Comparison of ENCODE assay signal across 16 mouse cellular contexts in genomic region chr5:141617660-141618059, GRCm38 (mm10).
"Had no signal": no experiment of that assay in that cellular context is flagged by ENCODE, and none has a peak within 500 bp of the region (broad histone marks: within the 10 kb centered on the region; RNA-seq: fewer than 3 reads in every experiment).

No protein-coding gene starts in this region.

- H3K4me2 ChIP-seq: limb, embryonic 12.5 days; liver, embryonic 13.5 days; lung, embryonic 15.5 days; midbrain, embryonic 11.5 days; neural tube, embryonic 13.5 days had no signal

- H3K4me1 ChIP-seq: liver, embryonic 13.5 days; lung, embryonic 15.5 days; megakaryocyte, embryonic 14.5 days had no signal

- H3K4me3 ChIP-seq: limb, embryonic 12.5 days; liver, embryonic 13.5 days; lung, embryonic 15.5 days; megakaryocyte, embryonic 14.5 days; neural tube, embryonic 13.5 days had no signal

- H3K36me3 ChIP-seq: limb, embryonic 12.5 days; liver, embryonic 13.5 days; lung, embryonic 15.5 days; neural tube, embryonic 13.5 days had no signal

- H3K27me3 ChIP-seq: liver, embryonic 13.5 days; lung, embryonic 15.5 days; megakaryocyte, embryonic 14.5 days; neural tube, embryonic 13.5 days had no signal

- H3K9me3 ChIP-seq: limb, embryonic 12.5 days; liver, embryonic 13.5 days; lung, embryonic 15.5 days; neural tube, embryonic 13.5 days had no signal

- DNase-seq: kidney, adult 8-10 months; kidney, postnatal 25 days; layer of hippocampus, adult 9-11 months; liver; liver, embryonic 13.5 days; liver, postnatal 0 days; lung, postnatal 14 days; right cerebral cortex, adult 18-20 months; right cerebral cortex, postnatal 25 days; thymus, postnatal 36 days had no signal

- H3K27ac ChIP-seq: limb, embryonic 12.5 days; liver, embryonic 13.5 days; lung, embryonic 15.5 days; macrophage; neural tube, embryonic 13.5 days had no signal

- ATAC-seq: liver, postnatal 0 days had no signal

- H3K9ac ChIP-seq: limb, embryonic 12.5 days; liver, embryonic 13.5 days; liver, postnatal 0 days; lung, embryonic 15.5 days; neural tube, embryonic 13.5 days had no signal
